Mouse (Mus musculus): ENCODE results near the gene Spon1. TPM values are rescaled to one million over a fixed set of nuclear protein-coding genes. Genes with fewer than 3 reads are reported as not detected.

Gene Spon1
- total RNA-seq, 2 experiments from 2014 or later: 63.6 to 67.6 TPM

DNA sequence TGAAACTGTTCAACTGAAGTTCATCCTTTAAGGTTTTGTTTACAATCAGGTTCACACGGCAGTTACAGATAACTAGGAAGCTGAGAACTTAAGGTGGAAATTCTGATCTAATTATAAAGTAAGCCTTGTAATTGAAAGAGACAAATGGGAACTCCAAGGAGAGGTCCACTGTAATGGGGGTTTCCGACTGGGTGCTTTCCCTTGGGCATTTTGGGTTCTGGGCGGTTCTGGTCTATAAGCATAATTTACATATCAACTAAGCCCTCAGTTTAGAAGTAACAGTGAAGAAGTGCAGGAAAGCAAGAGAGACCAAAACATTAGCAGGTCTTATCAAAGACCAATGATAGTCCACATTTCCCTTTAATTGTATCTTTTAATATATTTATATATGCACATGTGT lies 318.0 kb downstream of the Spon1 start:
- no peak for DNase-seq (ENCODE audit: low spot score in 2 of 2)

DNA sequence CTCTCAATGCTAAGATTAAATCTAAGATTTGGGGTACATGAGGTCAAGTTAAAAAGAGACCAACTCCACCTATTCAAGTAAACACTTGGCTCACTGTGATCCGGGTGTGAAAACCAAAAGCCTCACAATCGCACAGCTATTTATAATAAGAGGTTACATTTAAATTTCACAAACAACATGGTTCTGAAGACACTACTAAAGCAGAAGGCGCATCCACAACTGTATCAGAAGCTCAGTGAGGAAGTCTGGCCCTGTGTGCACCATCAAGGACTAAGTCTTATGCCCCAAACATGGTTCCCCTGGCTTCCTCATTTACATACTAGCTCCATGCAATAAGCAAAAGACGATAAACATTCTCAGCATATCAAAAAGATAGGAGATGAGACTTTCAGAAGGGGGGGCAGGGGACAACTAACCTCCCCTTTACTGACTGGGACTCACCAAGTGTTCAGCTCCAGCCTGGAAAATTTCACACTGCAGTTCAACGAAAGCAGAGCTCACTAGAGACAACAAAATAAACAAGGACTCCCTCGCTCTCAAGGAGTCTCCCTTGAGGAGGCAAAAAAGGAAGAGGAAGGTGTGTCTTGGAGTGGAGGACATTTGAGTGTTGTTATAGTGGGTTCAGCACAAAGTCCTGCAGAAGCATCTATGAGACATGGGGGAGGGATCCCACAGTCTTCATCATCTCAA lies 320.4 kb downstream of the Spon1 start:
- no peak for DNase-seq (ENCODE audit: low spot score in 2 of 2)

DNA sequence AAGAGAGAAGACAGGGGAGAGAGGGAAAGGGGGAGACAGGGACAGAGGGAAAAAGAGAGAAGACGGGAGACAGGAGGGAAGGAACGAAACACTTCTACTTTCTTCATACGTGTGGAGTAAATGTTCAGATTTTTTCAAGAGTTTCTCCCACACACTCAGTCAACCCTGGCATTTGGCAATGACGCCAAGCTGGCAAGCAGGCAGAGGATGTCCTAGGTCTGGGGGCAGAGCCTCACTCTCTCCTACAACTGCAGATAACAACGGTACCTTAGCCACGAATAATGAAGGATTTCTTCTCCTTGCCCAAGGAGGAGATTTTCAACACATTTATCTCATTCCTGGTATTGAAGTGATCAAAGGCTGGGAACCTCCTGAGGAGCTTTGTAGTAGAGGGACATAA lies 321.5 kb downstream of the Spon1 start:
- no peak for DNase-seq (ENCODE audit: low spot score in 2 of 2)

DNA sequence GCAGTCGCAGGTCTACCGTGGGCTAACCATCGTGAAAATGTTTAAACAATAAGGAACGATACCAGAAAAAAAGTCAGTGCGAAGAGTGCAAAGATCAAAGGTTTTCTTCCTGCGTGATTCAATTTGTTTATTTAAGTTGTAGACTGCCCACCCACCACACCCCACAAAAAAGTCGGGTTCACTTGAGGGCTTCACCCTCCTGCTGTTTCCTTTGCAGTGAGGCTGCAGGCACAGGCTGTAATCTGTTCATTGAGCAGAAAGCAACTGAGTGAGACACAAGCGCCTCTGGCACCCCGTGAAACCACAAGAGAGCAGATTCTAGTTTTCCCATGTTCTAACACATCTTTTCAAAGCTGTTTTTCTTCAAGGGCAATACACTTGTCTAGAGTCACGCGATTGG lies 322.2 kb downstream of the Spon1 start:
- no peak for DNase-seq (ENCODE audit: low spot score in 2 of 2)

DNA sequence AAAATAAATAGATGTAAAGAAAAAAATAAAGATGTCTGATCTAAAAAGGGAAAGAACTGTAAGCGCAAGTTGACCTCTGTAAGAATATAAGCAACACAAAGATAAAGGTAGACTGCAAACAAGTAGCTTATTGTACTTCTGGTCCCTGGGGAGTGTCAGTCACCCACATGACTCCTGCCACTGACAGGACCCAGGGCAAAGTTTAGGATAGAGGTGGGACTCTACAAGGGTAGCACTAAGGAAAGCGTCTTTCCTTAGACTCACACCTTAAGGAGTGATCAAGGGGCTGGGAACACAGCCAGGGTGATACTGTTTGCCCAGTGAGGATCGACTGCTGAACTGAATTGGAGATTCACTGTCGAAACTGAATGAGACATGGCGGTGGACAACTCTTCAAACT lies 323.1 kb downstream of the Spon1 start:
- no peak for DNase-seq (ENCODE audit: low spot score in 2 of 2)

DNA sequence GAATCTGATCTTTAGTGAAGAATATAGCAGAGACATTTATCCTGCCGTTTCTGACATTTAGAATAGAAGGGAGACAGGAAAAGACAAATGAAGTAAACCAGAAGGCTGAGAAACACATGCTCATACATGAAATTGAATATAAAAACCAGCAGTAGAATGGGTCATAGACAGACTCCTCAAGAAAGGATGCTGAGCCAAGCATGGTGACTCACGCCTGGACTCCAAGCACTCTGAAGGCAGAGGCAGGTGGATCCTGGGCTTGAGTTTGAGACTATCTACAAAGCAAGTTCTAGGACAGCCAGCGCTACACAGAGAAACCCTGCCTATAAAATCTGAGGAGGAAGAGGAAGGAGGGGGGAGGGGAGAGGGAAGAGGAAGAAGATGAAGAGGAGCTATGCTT lies 324.4 kb downstream of the Spon1 start:
- no peak for DNase-seq (ENCODE audit: low spot score in 2 of 2)

DNA sequence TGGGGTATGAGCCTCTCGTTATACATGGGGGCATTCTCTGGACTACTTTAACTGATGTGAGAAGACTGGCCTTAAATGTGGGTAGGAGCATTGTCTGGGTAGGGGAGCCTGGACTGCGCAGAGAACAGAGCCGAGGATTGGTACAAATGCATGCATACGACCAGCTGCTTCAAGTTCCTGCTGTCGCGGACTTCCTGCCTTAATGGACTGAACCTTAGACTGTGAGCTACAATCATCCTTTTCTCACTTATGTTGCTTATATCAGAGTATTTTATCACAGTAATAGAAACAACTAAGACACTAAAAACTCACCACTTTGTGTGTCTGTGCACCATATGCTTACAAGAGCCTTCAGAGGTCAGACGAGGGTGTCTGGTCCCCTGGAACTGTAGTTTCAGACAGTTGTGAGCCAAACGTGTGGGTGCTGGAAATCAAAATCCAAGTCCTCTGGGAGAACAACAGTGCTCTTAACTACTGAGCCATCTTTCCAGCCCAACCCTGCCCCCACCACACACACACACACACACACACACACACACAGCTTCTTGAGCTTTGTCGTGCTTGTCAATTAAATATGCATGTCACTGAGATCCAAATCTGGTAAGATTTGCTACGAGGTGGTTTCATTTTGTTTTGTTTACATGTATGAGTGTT lies 325.2 kb downstream of the Spon1 start:
- no peak for DNase-seq (ENCODE audit: low spot score in 2 of 2)

Measured in layer of hippocampus, adult 18-20 months (tissue).